Mouse (Mus musculus) ZHBTc4 (cell line): ENCODE measurements around the gene Mgl2.

Experiments
- DNase-seq: peaks from one replicate; pipeline ENCODE4 v3.0.0-alpha.2; 2011; ENCODE audit warnings: low read depth, low spot score

The Mgl2 gene

GRCm38 (mm10) chr11:70170291-70170690 lies 40.2 kb downstream of the Mgl2 start:
- DNase-seq = no peak

GRCm38 (mm10) chr11:70171181-70171580 lies 41.1 kb downstream of the Mgl2 start:
- DNase-seq = no peak

GRCm38 (mm10) chr11:70171847-70172246 lies 41.7 kb downstream of the Mgl2 start:
- DNase-seq = peak; percentile 86

GRCm38 (mm10) chr11:70172298-70172697 lies 42.2 kb downstream of the Mgl2 start:
- peak; percentile 85 for DNase-seq

GRCm38 (mm10) chr11:70174491-70174890 lies 44.4 kb downstream of the Mgl2 start:
- DNase-seq = no peak

- DNase-seq = peak; percentile 66
These were observed 47.5 kb downstream of the Mgl2 start for GRCm38 (mm10) chr11:70177647-70178046.

- no peak for DNase-seq
These were observed 48.2 kb downstream of the Mgl2 start for GRCm38 (mm10) chr11:70178311-70178710.

GRCm38 (mm10) chr11:70178756-70179155 lies 48.6 kb downstream of the Mgl2 start:
- DNase-seq = no peak

GRCm38 (mm10) chr11:70179401-70179800 lies 49.3 kb downstream of the Mgl2 start:
- DNase-seq = peak; percentile 46

GRCm38 (mm10) chr11:70180496-70180895 lies 50.4 kb downstream of the Mgl2 start:
- no peak for DNase-seq

GRCm38 (mm10) chr11:70185120-70185519 lies 55.0 kb downstream of the Mgl2 start:
- DNase-seq = no peak
